Mouse (Mus musculus) limb, embryonic 13.5 days (tissue): ENCODE results near the gene Zbtb49. TPM values are rescaled to one million over a fixed set of nuclear protein-coding genes. Genes with fewer than 3 reads are reported as not detected.

Source experiments
- ATAC-seq: fragments of 200-750 bp; cut with Nextera tagmentation; 2 replicates; pipeline ENCODE4 v1.8.0; 2017; ENCODE audit warnings: low read depth, moderate number of reproducible peaks, moderate TSS enrichment; ENCODE audit not compliant: low FRiP score
- H3K27ac ChIP-seq: fragments of 300-500 bp; sonication (generic); 2 replicates; pipeline ENCODE4 v1.5.1; 2015; ENCODE audit warnings: inconsistent platforms, mild to moderate bottlenecking, moderate library complexity
- H3K27me3 ChIP-seq: fragments of 300-500 bp; sonication (generic); 2 replicates; pipeline ENCODE4 v1.6.1; 2015; ENCODE audit warnings: mild to moderate bottlenecking, inconsistent platforms
- H3K36me3 ChIP-seq: fragments of 300-500 bp; sonication (generic); 2 replicates; pipeline ENCODE4 v1.6.1; 2015; ENCODE audit warnings: inconsistent platforms, mild to moderate bottlenecking, moderate library complexity
- H3K4me1 ChIP-seq: fragments of 300-500 bp; sonication (generic); 2 replicates; pipeline ENCODE4 v1.6.1; 2015; ENCODE audit warnings: inconsistent platforms
- H3K4me2 ChIP-seq: fragments of 300-500 bp; sonication (generic); replicated peaks from 2 replicates; pipeline ENCODE4 v1.6.1; 2015; ENCODE audit warnings: inconsistent platforms, mild to moderate bottlenecking, moderate library complexity
- H3K4me3 ChIP-seq: fragments of 300-500 bp; sonication (generic); 2 replicates; pipeline ENCODE4 v1.5.1; 2015; ENCODE audit warnings: moderate library complexity, mild to moderate bottlenecking, inconsistent platforms
- H3K9ac ChIP-seq: fragments of 300-500 bp; sonication (generic); 2 replicates; pipeline ENCODE4 v1.6.1; 2015; ENCODE audit warnings: mild to moderate bottlenecking, inconsistent platforms
- H3K9me3 ChIP-seq: fragments of 300-500 bp; sonication (generic); 2 replicates; pipeline ENCODE4 v1.6.1; 2016; ENCODE audit warnings: inconsistent platforms
- WGBS: fragments of 180-500 bp; shearing (Covaris S2); methylation state at CpG from one replicate; pipeline ENCODE4 v1.1.7; 2015; 5-methylcytosine and 5-hydroxymethylcytosine counted together
- polyA plus RNA-seq: library from polyadenylated mRNA; unstranded; fragments of >200 nt; fragmentation: Nextera tagmentation; extraction: Ambion mirVana; gene quantifications from 2 replicates; pipeline ENCODE4 v1.2.1, GENCODE M21; 2015

The Zbtb49 gene
- polyA plus RNA-seq, 1 experiment from 2014 or later: 18.4 TPM

DNA sequence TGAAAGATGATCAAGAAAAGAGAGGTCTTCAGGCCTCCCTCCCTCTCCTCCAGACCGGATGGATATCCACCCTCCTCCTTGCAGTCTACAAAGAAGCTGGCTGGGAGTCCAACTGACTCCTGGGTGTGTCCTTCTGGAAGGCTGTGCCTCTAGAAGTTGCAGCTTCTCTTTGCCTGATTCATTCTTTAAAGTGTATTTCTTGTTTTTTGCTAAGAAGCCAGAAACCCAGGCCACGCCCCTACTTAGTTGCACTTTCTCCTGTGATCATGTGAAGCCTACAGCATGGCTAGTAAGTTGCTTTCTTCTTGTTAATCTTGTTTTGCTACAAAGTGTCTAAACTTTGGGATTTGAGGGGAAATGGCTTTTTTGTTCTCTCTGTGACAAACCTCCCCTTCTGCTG lies 33.3 kb downstream of the Zbtb49 start:
- H3K4me1 ChIP-seq: no peaks in the 10 kb centered on the region
- H3K27me3 ChIP-seq: no peaks in the 10 kb centered on the region
- no peaks in the 10 kb centered on the region for H3K9me3 ChIP-seq
- no peaks in the 10 kb centered on the region for H3K36me3 ChIP-seq
- H3K4me2 ChIP-seq: no peak overlapping the region
- no peak overlapping the region for H3K4me3 ChIP-seq
- no peak overlapping the region for H3K27ac ChIP-seq
- H3K9ac ChIP-seq: no peak overlapping the region
- no peak for ATAC-seq
- WGBS: 91% methylated on average over 2 of the region's 2 CpGs

DNA sequence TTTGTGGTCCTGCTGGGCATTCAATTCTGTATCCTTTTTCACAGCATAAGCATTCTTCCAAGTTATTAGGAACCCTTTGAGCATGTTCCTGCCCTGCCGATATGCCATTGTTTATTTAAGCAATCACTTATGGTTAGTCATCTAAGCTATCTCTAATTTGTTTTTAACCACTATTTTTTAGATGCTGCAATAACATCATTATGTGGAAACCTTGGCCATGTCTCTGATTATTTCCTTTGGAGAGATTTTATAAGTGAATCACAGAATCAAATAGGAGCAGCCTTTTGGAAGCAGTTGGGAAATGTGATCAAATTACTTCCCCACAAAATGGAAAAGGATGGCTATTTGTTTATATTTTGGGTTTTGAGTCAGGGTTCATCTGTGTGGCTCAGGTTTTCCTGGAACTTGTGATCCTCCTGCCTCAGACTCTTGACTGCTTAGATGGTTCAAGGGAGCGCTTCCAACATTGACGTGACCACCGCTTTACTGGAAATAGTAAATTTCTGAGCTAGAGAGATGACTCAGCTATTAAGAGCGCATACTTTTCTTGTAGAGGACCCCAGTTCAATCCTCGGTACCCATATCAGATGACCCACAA lies 35.5 kb downstream of the Zbtb49 start:
- no peak for ATAC-seq

DNA sequence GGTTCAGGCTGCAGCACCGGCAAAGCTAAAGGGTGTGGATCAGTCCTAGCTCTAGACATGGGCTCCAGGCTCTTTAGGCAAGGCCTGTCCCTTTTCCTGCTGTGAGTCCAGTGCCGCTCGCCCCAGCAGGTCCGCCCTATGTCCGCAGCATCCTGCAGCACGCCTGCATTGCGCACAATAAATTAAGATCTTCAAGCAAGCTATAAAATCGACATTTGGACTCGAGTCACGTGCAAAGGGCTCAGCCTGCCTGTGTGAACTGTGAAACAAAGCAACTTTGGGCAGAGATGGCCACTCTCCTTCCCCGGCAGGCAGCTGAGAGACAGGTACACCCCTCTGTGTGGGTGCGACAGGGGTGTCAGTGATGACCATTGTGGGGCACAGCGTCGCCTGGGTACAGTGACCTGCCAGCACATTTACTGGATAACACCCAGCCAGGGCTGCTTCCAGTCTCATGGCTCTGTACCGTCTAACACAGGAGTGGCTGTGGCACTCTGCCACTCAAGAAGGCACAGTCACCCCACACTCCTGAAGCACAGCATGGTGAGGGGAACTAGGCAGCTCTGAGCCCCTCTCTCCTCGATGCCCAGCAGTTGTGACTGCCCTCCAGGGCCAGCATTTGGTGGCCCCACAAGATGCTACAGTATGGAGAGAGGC lies 45.9 kb downstream of the Zbtb49 start:
- Histone ChIP-seq H3K9ac (no peak overlapping the region), H3K4me1 (no peaks in the 10 kb centered on the region), H3K4me3 (no peak overlapping the region), H3K27ac (no peak overlapping the region), H3K27me3 (no peaks in the 10 kb centered on the region), H3K36me3 (no peaks in the 10 kb centered on the region), H3K4me2 (no peak overlapping the region), H3K9me3 (no peaks in the 10 kb centered on the region)
- no peak for ATAC-seq
- 68% methylated on average over 16 of the region's 16 CpGs for WGBS

More for the DNA sequence above, 35.5 kb downstream of the Zbtb49 start:
- no peaks in the 10 kb centered on the region for H3K27me3 ChIP-seq
- no peaks in the 10 kb centered on the region for H3K9me3 ChIP-seq
- H3K9ac ChIP-seq: no peak overlapping the region
- H3K4me2 ChIP-seq: no peak overlapping the region
- no peaks in the 10 kb centered on the region for H3K4me1 ChIP-seq
- WGBS: 87% methylated on average over 6 of the region's 6 CpGs
- no peaks in the 10 kb centered on the region for H3K36me3 ChIP-seq
- no peak overlapping the region for H3K27ac ChIP-seq
- no peak overlapping the region for H3K4me3 ChIP-seq

DNA sequence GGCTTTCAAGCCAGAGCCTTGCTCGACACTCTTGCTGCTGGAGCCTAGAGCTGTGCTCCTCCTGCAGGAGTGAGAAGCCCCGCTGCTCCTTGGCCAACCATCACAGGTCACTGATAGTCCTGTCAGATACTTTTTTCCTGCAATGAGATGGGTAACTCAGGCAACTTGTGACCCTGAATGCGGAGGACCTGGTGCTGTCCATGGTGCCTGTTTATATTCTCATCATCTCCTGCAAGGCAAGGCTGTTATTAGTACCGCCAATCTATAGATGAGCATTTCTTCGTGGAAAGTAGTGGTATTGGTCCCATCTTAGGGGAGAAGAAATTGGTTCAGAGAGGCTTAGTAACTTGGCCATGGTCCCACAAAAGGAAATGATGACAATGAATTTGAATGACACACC lies 46.5 kb downstream of the Zbtb49 start:
- no peak for ATAC-seq
- H3K4me1 ChIP-seq: no peaks in the 10 kb centered on the region
- no peak overlapping the region for H3K9ac ChIP-seq
- no peak overlapping the region for H3K4me3 ChIP-seq
- no peaks in the 10 kb centered on the region for H3K27me3 ChIP-seq
- H3K27ac ChIP-seq: no peak overlapping the region
- no peaks in the 10 kb centered on the region for H3K9me3 ChIP-seq
- H3K36me3 ChIP-seq: no peaks in the 10 kb centered on the region
- 47% methylated on average over 5 of the region's 5 CpGs for WGBS
- no peak overlapping the region for H3K4me2 ChIP-seq

DNA sequence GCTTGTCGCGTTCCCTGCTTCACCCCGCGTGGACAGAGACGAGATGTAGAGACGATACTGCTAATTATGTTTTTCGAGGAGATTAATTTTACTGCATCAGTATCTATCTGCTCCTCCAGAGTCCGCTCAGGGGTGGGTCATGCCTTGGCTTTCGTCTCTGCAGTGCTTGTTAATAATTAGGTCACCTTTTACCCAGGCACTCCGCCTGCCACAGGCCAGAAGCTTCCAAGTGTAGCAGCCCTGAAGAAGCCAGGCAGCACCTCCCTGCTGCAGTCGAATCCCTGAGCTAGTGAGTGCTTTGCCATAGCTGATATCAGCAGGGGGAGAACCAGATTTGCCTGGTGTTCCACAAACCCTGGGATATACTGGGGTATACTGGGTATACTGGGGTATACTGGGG lies 51.8 kb downstream of the Zbtb49 start:
- 77% methylated on average over 11 of the region's 11 CpGs for WGBS
- no peaks in the 10 kb centered on the region for H3K36me3 ChIP-seq
- H3K4me1 ChIP-seq: no peaks in the 10 kb centered on the region
- H3K9me3 ChIP-seq: no peaks in the 10 kb centered on the region
- H3K27me3 ChIP-seq: no peaks in the 10 kb centered on the region
- no peak overlapping the region for H3K27ac ChIP-seq
- no peak for ATAC-seq
- H3K4me3 ChIP-seq: no peak overlapping the region
- no peak overlapping the region for H3K4me2 ChIP-seq
- no peak overlapping the region for H3K9ac ChIP-seq

DNA sequence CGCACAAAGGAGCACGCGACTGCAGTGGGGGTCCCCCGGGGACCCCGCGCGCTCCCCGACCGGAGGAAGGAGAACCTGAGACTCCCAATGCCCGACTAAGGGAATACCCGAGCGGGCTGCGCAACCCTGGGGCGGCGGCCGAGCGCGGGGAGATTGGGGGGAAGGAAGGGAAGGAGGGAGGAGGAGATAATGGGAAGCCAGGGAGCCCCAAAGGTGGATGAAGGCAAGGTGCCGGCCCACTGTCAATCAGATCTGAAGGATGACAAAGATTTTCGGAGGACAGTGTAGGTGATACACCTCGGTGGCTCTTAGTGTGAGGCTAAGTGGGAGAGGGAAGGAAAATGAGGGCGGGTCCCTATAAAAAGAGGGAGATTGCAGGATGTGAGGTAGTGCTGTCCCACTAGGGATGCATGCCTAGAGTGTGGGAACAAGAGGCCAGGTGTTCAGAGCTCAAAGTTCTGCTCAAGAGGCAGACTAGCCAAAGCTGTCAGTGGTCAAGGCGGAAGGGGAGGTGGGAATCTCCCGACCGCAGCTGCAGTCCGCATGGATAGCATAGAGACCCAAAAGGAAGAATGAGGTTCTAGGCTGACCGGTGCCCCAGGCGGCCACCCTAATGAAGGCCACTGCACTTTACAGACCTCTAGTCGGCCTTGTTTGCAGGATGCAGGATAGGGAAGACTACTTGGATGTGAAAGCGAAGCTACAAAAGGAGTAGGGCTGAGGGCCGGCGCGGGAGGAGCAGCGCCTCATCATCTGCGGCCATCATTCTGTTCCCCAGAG lies 60.4 kb downstream of the Zbtb49 start, which contains the start of gene Nsg1:
Gene Nsg1, minus strand, starts transcription at position 274 of the 780 bp plus-strand sequence.
- peaks cover 20% of the 10 kb centered on the region for H3K4me1 ChIP-seq
- H3K4me3 ChIP-seq: peak within 1 kb of the TSS; percentile 89
- peak within 1 kb of the TSS; percentile 84 for H3K4me2 ChIP-seq
- ATAC-seq: peak; percentile 45; the same call in 1 of the 2 replicates
- H3K27me3 ChIP-seq: peaks cover 26% of the 10 kb centered on the region
- 10% methylated on average over 35 of the region's 35 CpGs for WGBS
- peak within 1 kb of the TSS; percentile 73; the same call in 1 of the 2 replicates for H3K27ac ChIP-seq
- peaks cover 30% of the 10 kb centered on the region for H3K36me3 ChIP-seq
- H3K9ac ChIP-seq: peak within 1 kb of the TSS; percentile 94
- no peaks in the 10 kb centered on the region for H3K9me3 ChIP-seq

DNA sequence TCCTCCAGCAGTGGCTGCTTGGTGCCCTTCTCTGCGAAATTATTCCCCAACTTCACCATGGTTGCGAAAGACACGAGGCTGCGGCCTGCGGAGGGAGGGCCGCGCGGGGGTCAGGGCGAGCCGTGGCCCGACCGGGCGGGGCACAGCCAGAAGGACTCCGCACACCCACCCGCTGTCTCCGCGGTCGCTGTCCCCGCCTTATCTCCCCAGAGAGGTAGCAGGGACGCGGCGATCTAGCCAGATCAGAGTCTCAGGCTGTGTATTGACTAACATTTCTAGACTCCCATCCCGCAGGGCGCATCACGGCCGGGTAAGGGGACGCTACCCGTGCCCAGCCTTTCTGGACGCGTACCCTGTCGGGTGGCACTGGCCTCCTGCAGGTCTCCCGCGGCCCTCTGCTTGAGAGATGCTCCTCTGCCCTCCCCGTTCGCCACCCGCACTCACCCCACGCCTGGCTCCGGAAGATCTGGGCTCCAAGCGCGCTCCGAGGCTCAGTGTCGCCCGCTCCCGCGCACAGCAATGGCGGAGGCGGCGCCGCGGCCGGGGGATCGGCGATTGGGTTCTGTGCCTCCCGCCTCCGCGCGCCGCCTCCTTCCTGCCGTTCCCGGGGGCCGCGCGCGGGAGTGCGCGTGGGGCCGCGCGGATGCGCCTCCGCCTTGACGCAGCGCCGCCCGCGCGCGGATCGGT lies 61.2 kb downstream of the Zbtb49 start:
- peak overlapping the region; percentile 73; the same call in 1 of the 2 replicates for H3K27ac ChIP-seq
- 1% methylated on average over 79 of the region's 79 CpGs for WGBS
- H3K9ac ChIP-seq: peak overlapping the region; percentile 94
- peaks cover 26% of the 10 kb centered on the region for H3K27me3 ChIP-seq
- H3K4me2 ChIP-seq: peak overlapping the region; percentile 84
- peaks cover 37% of the 10 kb centered on the region for H3K36me3 ChIP-seq
- peaks cover 20% of the 10 kb centered on the region for H3K4me1 ChIP-seq
- peak overlapping the region; percentile 89 for H3K4me3 ChIP-seq
- ATAC-seq: peak; percentile 70
- H3K9me3 ChIP-seq: no peaks in the 10 kb centered on the region

DNA sequence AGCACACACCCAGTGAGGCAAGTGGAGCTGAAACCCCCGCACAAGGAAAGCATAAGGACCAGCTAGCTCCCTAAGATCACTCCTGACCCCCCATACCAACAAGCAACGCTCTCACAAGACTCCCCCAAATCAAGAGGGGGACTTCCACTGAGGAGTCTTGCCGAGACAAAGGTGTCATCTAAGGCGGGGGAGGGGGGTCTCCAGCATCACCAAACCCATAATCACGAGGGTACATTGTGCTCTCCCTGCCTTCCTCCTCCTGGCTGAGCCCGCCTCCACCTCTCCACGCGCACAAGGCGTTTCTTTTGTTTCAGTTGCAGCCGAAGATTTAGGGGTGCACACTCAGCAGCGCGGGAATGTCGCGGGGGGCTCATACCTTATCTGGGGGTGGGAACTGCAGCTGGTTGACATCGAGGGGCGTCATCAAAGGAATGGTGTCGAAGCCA lies 61.7 kb downstream of the Zbtb49 start:
- WGBS: 2% methylated on average over 17 of the region's 17 CpGs
- Histone ChIP-seq H3K27me3 (peaks cover 26% of the 10 kb centered on the region), H3K4me2 (peak overlapping the region; percentile 84), H3K4me3 (peak overlapping the region; percentile 89), H3K4me1 (peaks cover 20% of the 10 kb centered on the region), H3K9ac (peak overlapping the region; percentile 94), H3K36me3 (peaks cover 43% of the 10 kb centered on the region), H3K27ac (peak overlapping the region; percentile 73; the same call in 1 of the 2 replicates), H3K9me3 (no peaks in the 10 kb centered on the region)
- peak; percentile 30 for ATAC-seq

DNA sequence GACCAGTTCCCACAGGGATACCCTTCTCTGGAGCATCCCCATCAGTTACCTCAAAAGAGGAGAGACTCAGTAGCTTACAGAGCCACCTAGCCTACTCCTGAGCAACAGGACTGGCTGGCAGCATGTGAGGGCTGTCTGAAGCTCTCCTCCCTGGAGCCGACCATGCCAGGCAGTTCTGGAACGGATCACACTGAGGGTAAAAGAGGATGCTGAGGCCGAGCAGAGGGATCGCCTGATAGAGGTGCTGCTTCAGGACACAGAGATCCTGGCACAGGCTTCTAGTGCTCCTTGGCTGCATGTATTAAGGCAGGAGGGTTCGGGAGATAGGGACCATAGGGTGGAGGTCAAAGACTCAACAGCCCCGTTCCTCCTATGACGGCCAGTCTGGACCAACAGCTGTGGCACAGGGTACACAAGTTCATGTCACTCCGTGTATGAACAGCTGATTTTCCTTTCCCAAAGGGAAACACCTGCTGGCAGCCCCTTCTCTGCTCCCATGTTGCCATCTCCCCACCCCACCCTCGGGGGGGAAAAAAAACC lies 62.7 kb downstream of the Zbtb49 start:
- Histone ChIP-seq H3K4me2 (peak overlapping the region; percentile 84), H3K36me3 (peaks cover 53% of the 10 kb centered on the region), H3K27ac (no peak overlapping the region), H3K27me3 (peaks cover 25% of the 10 kb centered on the region), H3K9me3 (no peaks in the 10 kb centered on the region), H3K9ac (peak overlapping the region; percentile 94), H3K4me3 (peak overlapping the region; percentile 89), H3K4me1 (peaks cover 20% of the 10 kb centered on the region)
- ATAC-seq: no peak
- WGBS: 66% methylated on average over 9 of the region's 9 CpGs

DNA sequence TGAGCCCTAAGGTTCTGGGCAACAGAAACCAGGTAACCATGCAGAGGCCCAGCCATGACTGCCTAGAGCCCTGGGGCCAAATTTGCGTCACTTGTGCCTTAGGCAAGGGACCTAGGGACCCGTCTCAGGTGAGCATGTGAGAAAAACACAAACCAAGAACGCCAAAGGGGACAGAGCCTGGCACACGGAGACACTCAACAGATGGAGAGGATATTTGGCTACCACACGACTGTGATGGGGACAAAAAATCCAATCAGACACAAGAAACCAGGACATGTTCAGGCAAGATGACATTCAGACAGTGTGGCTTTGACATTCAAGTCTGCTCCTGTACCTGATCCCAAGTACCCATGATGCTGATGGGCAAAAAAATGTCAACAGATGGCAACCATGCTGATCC lies 66.6 kb downstream of the Zbtb49 start:
- 87% methylated on average over 5 of the region's 5 CpGs for WGBS
- Histone ChIP-seq H3K9ac (no peak overlapping the region), H3K4me1 (peaks cover 12% of the 10 kb centered on the region), H3K27me3 (no peaks in the 10 kb centered on the region), H3K4me3 (no peak overlapping the region), H3K27ac (no peak overlapping the region), H3K36me3 (peaks cover 92% of the 10 kb centered on the region), H3K9me3 (0 out of 2 replicates have a peak, but pooled peaks cover 11% of the 10 kb centered on the region), H3K4me2 (no peak overlapping the region)
- no peak for ATAC-seq

DNA sequence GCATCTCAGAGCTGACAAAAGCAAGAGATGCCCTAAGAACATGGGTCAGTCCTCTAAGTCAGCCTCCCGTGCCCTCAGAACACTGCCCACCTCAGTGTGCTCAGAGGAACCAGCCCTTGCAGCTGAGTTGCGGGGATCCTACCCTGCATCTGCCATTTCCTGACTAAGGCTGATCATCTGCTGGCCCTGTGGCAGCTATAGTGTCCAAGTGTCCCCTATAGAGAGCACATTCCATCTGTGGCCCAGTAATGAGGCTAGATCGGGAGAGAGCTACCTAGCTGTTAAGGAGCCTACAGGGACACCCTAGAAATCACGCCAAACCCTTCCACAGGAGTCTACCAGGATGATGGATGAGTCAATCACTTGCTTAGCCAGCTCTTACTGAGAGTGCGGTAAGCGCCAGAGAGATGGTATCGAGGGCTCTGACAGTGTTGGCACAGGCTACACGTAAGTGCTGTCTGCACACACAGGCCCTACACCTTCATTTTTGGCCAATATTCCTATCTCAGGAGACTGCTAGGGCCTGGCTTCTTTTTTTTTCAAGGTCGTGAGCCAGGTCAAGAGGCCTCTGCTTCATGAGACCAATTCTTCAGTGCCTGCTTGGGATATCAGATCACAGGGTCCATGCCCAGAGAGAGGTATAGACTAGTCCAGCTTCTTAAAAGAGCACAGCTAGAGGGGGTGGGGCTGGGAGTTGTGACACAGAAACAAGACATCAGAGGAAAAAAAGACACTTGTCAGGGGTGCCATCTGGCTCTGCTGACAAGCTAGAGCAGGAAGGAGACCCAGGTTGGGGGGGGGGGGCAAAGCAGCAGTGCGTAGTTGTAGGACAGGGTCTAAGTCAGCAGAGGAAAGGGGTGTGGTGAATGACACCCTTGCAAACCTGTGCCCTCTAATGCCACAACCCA lies 67.8 kb downstream of the Zbtb49 start:
- Histone ChIP-seq H3K27me3 (no peaks in the 10 kb centered on the region), H3K4me2 (no peak overlapping the region), H3K9ac (no peak overlapping the region), H3K27ac (no peak overlapping the region), H3K36me3 (peaks cover 99% of the 10 kb centered on the region), H3K4me1 (peaks cover 5% of the 10 kb centered on the region), H3K9me3 (0 out of 2 replicates have a peak, but pooled peaks cover 11% of the 10 kb centered on the region), H3K4me3 (no peak overlapping the region)
- 85% methylated on average over 10 of the region's 10 CpGs for WGBS
- ATAC-seq: no peak
